Mouse (Mus musculus): ENCODE results near the gene Bysl.
"Not testable (repeated sequence)": the region's sequence is repeated elsewhere in the genome, so short reads cannot be mapped to it uniquely, and the experiment has no call there.

Bysl gene

GRCm38 (mm10) chr17:47610849-47611660 lies at the start of gene Bysl, which contains the start of the genes Med20 and Gm20517:
TSS of gene Bysl (minus strand) at chr17:47611492.
TSS of gene Med20 (plus strand) at chr17:47611582.
TSS of gene Gm20517 (plus strand) at chr17:47611589.
- DNase-seq: peak; percentile 96

GRCm38 (mm10) chr17:47658741-47659243 lies 47.5 kb upstream of the Bysl start:
- no peak for DNase-seq

- DNase-seq: no peak
Measured at GRCm38 (mm10) chr17:47657901-47658300, 46.6 kb upstream of the Bysl start.

- no peak for DNase-seq
Measured at GRCm38 (mm10) chr17:47655697-47656096, 44.4 kb upstream of the Bysl start.

- not testable (repeated sequence) for DNase-seq
Measured at GRCm38 (mm10) chr17:47654346-47654745, 43.1 kb upstream of the Bysl start.

- DNase-seq: no peak
Measured at GRCm38 (mm10) chr17:47651953-47652352, 40.7 kb upstream of the Bysl start.

- DNase-seq: no peak
Measured at GRCm38 (mm10) chr17:47648966-47649365, 37.7 kb upstream of the Bysl start.

GRCm38 (mm10) chr17:47646683-47647082 lies 35.4 kb upstream of the Bysl start:
- peak; percentile 29 for DNase-seq

- no peak for DNase-seq
Measured at GRCm38 (mm10) chr17:47642992-47643391, 31.7 kb upstream of the Bysl start.

- no peak for DNase-seq
Measured at GRCm38 (mm10) chr17:47633999-47634770, 22.9 kb upstream of the Bysl start.

- no peak for DNase-seq
Measured at GRCm38 (mm10) chr17:47632181-47632840, 21.0 kb upstream of the Bysl start.

GRCm38 (mm10) chr17:47630678-47631065 lies 19.4 kb upstream of the Bysl start, which contains the start of gene Usp49:
TSS of gene Usp49 (plus strand) at chr17:47630690.
- DNase-seq: no peak

- peak; percentile 81 for DNase-seq
Measured at GRCm38 (mm10) chr17:47629717-47630677, 18.7 kb upstream of the Bysl start.

GRCm38 (mm10) chr17:47628851-47629676 lies 17.8 kb upstream of the Bysl start:
- peak; percentile 96 for DNase-seq

- DNase-seq: no peak
Measured at GRCm38 (mm10) chr17:47627791-47628190, 16.5 kb upstream of the Bysl start.

GRCm38 (mm10) chr17:47626031-47626430 lies 14.7 kb upstream of the Bysl start:
- no peak for DNase-seq

GRCm38 (mm10) chr17:47625088-47625487 lies 13.8 kb upstream of the Bysl start:
- no peak for DNase-seq

GRCm38 (mm10) chr17:47624572-47624971 lies 13.3 kb upstream of the Bysl start:
- not testable (repeated sequence) for DNase-seq

- no peak for DNase-seq
Measured at GRCm38 (mm10) chr17:47622912-47623554, 11.7 kb upstream of the Bysl start.
